Mouse (Mus musculus) central nervous system, embryonic 18 days (tissue): ENCODE results near the gene Lemd1. TPM values are rescaled to one million over a fixed set of nuclear protein-coding genes. Genes with fewer than 3 reads are reported as not detected.

Experiments
- polyA plus RNA-seq: library from polyadenylated mRNA; depleted of rRNA; stranded (reverse); fragments of >200 nt; gene quantifications from 2 replicates; pipeline ENCODE4 v1.2.3, GENCODE M21; 2012; rRNA removed

Gene Lemd1
- 12.7 and 14.0 TPM in 2 replicates for polyA plus RNA-seq

GRCm38 (mm10) chr1:132191093-132191785, at the start of gene Lemd1, which contains the start of gene AC124108.1:
TSS of gene Lemd1 (plus strand) at chr1:132191431.
TSS of gene AC124108.1 (plus strand) at chr1:132191457.

DNA sequence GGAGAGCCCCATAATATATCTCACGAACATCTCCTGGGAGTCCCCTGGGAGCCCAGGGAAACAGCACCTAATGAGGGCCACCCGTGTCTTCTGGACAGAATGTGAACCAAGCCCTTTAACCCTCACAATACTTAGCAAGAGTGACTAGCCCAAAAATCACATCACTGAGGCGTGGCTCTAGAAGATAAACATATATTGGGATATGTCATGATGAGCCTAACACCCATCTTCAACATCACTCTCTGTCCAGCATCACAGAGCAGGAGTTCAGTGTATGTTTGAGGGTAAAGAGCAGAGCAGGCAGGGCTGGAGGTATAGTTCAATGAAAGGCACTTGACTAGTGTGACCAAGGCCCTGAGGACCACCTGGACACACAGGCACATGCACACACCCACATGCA, 38.4 kb downstream of the Lemd1 start, which contains the start of gene Gm10188:
Gene Gm10188, minus strand, starts transcription at position 101 of the 400 bp plus-strand sequence.

DNA sequence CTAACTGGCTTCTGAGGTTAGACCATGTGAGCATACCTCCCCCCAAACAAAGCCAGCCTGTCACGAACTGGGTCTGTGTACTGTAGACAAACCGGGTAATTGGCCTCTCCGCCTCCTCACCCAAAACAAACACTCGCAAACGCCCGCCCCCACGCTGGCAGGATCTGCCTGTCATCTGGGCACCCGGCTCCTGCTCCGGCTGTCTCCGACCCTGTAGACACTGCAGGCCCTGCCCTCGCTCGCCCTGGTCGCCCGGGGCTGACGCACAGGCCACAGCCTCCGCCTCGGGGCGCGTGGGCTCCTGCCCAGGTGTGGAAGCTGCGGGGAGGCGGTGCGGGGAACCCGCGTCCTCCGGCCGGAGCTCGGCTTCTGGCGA, 107.2 kb downstream of the Lemd1 start, which contains the start of gene Klhdc8a:
Gene Klhdc8a, plus strand, starts transcription at position 202 of the 376 bp plus-strand sequence.

Other genes with a start within 250 kb of the Lemd1 start
- gene Slc45a3, start 228.5 kb upstream of the Lemd1 start, polyA plus RNA-seq: 1.9 and 2.3 TPM in 2 replicates
- 14.3 and 14.6 TPM in 2 replicates for gene Elk4, start 183.8 kb upstream of the Lemd1 start, polyA plus RNA-seq
- gene Mfsd4a, start 123.4 kb upstream of the Lemd1 start, polyA plus RNA-seq: 4.3 and 5.2 TPM in 2 replicates
- 4.3 and 4.9 TPM in 2 replicates for gene Cdk18, start 51.7 kb upstream of the Lemd1 start, polyA plus RNA-seq
- 10.7 and 11.1 TPM in 2 replicates for gene AC124108.1, start within 50 bp of the Lemd1 start, polyA plus RNA-seq
- not detected in 2 replicates for gene Gm10188, start 38.3 kb downstream of the Lemd1 start, polyA plus RNA-seq
- 7.9 and 8.0 TPM in 2 replicates for gene Klhdc8a, start 107.2 kb downstream of the Lemd1 start, polyA plus RNA-seq
- 10.4 TPM in 2 replicates for gene Nuak2, start 124.7 kb downstream of the Lemd1 start, polyA plus RNA-seq
- 60.6 and 68.2 TPM in 2 replicates for gene Tmcc2, start 199.8 kb downstream of the Lemd1 start, polyA plus RNA-seq
- 14.4 and 15.3 TPM in 2 replicates for gene Dstyk, start 226.1 kb downstream of the Lemd1 start, polyA plus RNA-seq